Mouse (Mus musculus) ZHBTc4 (cell line): ENCODE measurements around the gene Gm21964.

Experiments used
- DNase-seq: peaks from one replicate; pipeline ENCODE4 v3.0.0-alpha.2; 2011; ENCODE audit warnings: low read depth, low spot score

Gm21964 gene

GRCm38 (mm10) chr8:110100907-110101306 lies at the start of gene Gm21964:
Gm21964 (plus strand) TSS chr8:110101207.
- DNase-seq = no peak

GRCm38 (mm10) chr8:110051208-110051607 lies 49.8 kb upstream of the Gm21964 start:
- no peak for DNase-seq

- no peak for DNase-seq
Measured at GRCm38 (mm10) chr8:110058207-110058606, 42.8 kb upstream of the Gm21964 start.

- DNase-seq = no peak
Measured at GRCm38 (mm10) chr8:110064161-110064560, 36.8 kb upstream of the Gm21964 start.

- DNase-seq = no peak
Measured at GRCm38 (mm10) chr8:110064606-110065365, 36.2 kb upstream of the Gm21964 start.

- DNase-seq = no peak
Measured at GRCm38 (mm10) chr8:110065676-110066075, 35.3 kb upstream of the Gm21964 start.

GRCm38 (mm10) chr8:110069706-110070105 lies 31.3 kb upstream of the Gm21964 start:
- DNase-seq = no peak

GRCm38 (mm10) chr8:110071600-110071999 lies 29.4 kb upstream of the Gm21964 start:
- DNase-seq = peak; percentile 79

GRCm38 (mm10) chr8:110074496-110074895 lies 26.5 kb upstream of the Gm21964 start:
- DNase-seq = no peak

GRCm38 (mm10) chr8:110079282-110080221 lies 21.5 kb upstream of the Gm21964 start, which contains the start of gene Zfp612:
Zfp612 (plus strand) TSS chr8:110079746.
- DNase-seq = peak; percentile 72

GRCm38 (mm10) chr8:110082416-110083105 lies 18.4 kb upstream of the Gm21964 start:
- DNase-seq = peak; percentile 18

- no peak for DNase-seq
Measured at GRCm38 (mm10) chr8:110091869-110092268, 9.1 kb upstream of the Gm21964 start.

GRCm38 (mm10) chr8:110101676-110102075 lies 669 bp downstream of the Gm21964 start:
- DNase-seq = peak; percentile 45

GRCm38 (mm10) chr8:110102653-110103052 lies 1.6 kb downstream of the Gm21964 start, which contains the start of gene Gm17720:
Gm17720 (minus strand) TSS chr8:110102753.
- peak; percentile 12 for DNase-seq

- peak; percentile 51 for DNase-seq
Measured at GRCm38 (mm10) chr8:110119715-110120114, 18.7 kb downstream of the Gm21964 start.

- peak; percentile 95 for DNase-seq
Measured at GRCm38 (mm10) chr8:110130537-110130936, 29.5 kb downstream of the Gm21964 start.

- no peak for DNase-seq
Measured at GRCm38 (mm10) chr8:110134236-110134635, 33.2 kb downstream of the Gm21964 start.

GRCm38 (mm10) chr8:110135515-110135914 lies 34.5 kb downstream of the Gm21964 start:
- DNase-seq = no peak

GRCm38 (mm10) chr8:110140156-110140555 lies 39.1 kb downstream of the Gm21964 start:
- no peak for DNase-seq

- DNase-seq = no peak
Measured at GRCm38 (mm10) chr8:110140770-110141169, 39.8 kb downstream of the Gm21964 start.

GRCm38 (mm10) chr8:110145538-110145937 lies 44.5 kb downstream of the Gm21964 start:
- DNase-seq = peak; percentile 72

GRCm38 (mm10) chr8:110152951-110153350 lies 51.9 kb downstream of the Gm21964 start:
- DNase-seq = peak; percentile 35
